Comparison of ENCODE assay signal across 18 mouse cellular contexts in the genomic region with DNA sequence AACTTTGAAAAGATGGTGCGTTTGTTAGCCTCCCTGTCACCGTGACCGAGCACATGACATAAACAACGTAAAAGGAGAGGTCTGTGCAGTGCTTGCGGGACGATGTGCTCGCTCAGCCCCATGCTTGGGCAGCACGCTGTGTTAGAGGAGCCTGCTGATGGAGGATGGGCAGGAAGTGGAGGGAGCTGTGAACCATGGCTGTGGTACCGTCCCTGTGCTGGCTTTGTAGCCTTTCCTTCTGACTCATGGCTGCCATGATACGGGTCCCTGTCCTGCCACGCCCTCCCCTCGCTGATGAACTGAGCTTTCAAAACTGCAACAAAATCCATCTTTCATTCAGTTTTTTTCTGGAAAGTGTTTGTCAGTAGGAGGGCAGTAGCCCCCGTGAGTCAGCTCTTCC. TPM values are rescaled to one million over a fixed set of nuclear protein-coding genes. Genes with fewer than 3 reads are reported as not detected.
DNase-seq lines count a peak whose midpoint lies in the region; ATAC-seq and TF ChIP-seq lines count a peak whose summit lies in the region.
"Had no signal": no experiment of that assay in that cellular context is flagged by ENCODE, and none has a peak within 500 bp of the region (broad histone marks: within the 10 kb centered on the region; RNA-seq: fewer than 3 reads in every experiment).

No protein-coding gene starts in this region.

- no peak overlapping the region for H3K4me3 ChIP-seq in hindbrain, embryonic 13.5 days
- H3K4me3 ChIP-seq in hindbrain, embryonic 11.5 days (ENCODE audit: low read depth, low read length) = no peak overlapping the region
- no peak overlapping the region for H3K4me3 ChIP-seq in midbrain, embryonic 15.5 days
- no peak overlapping the region for H3K4me3 ChIP-seq in midbrain, embryonic 10.5 days
- no peak overlapping the region for H3K4me3 ChIP-seq in CH12.LX (replicated peaks in 1 of 3; ENCODE audit: low read depth in 2 of 3, low read length in 2 of 3, poor library complexity in 1 of 3)
- H3K4me3 ChIP-seq: embryonic facial prominence, embryonic 10.5 days; forebrain, embryonic 13.5 days; gastrocnemius, adult 2 months; heart, embryonic 13.5 days; hindbrain, embryonic 15.5 days had no signal

- no peak overlapping the region for H3K9ac ChIP-seq in hindbrain, embryonic 13.5 days
- H3K9ac ChIP-seq in hindbrain, embryonic 11.5 days (ENCODE audit: low read depth, low read length) = no peak overlapping the region
- H3K9ac ChIP-seq in midbrain, embryonic 15.5 days = no peak overlapping the region
- H3K9ac ChIP-seq in CH12.LX (ENCODE audit: insufficient read depth, low read depth) = no peak overlapping the region
- H3K9ac ChIP-seq: forebrain, embryonic 13.5 days; forebrain, postnatal 0 days; heart, embryonic 13.5 days; hindbrain, embryonic 15.5 days had no signal

- TF ChIP-seq EP300 in CH12.LX (IDR thresholded peaks at IDR 0.05; ENCODE audit: low read length) = no peak

- in situ Hi-C loops in CH12.LX (cut with MboI; ENCODE audit: low pct_ligation_motif_present, low pct_unique_long_range_greater_than_20kb, low sequenced_read_pairs) = no loop called here

- ATAC-seq in hindbrain, embryonic 13.5 days (ENCODE audit: low FRiP score) = peak; percentile 22; the same call in 1 of the 2 replicates
- no peak for ATAC-seq in hindbrain, embryonic 11.5 days (ENCODE audit: low FRiP score)
- 0 out of 2 replicates have a peak, but pooled peaks have one; percentile 39 for ATAC-seq in midbrain, embryonic 15.5 days (replicated peaks)
- ATAC-seq: forebrain, embryonic 13.5 days; forebrain, postnatal 0 days; intestine, embryonic 16.5 days had no signal

- no peak overlapping the region for H3K27ac ChIP-seq in hindbrain, embryonic 13.5 days
- H3K27ac ChIP-seq in hindbrain, embryonic 11.5 days (ENCODE audit: low read depth, low read length) = no peak overlapping the region
- no peak overlapping the region for H3K27ac ChIP-seq in midbrain, embryonic 15.5 days
- H3K27ac ChIP-seq in midbrain, embryonic 10.5 days (replicated peaks) = no peak overlapping the region
- no peak overlapping the region for H3K27ac ChIP-seq in CH12.LX (ENCODE audit: insufficient read depth, low read depth)
- H3K27ac ChIP-seq: embryonic facial prominence, embryonic 10.5 days; forebrain, embryonic 13.5 days; gastrocnemius, adult 2 months; heart, embryonic 13.5 days; hindbrain, embryonic 15.5 days had no signal

- H3K27me3 ChIP-seq in hindbrain, embryonic 13.5 days = no peaks in the 10 kb centered on the region
- no peaks in the 10 kb centered on the region for H3K27me3 ChIP-seq in hindbrain, embryonic 11.5 days (ENCODE audit: control insufficient read depth, insufficient read depth, low read length)
- no peaks in the 10 kb centered on the region for H3K27me3 ChIP-seq in midbrain, embryonic 15.5 days (replicated peaks)
- H3K27me3 ChIP-seq in midbrain, embryonic 10.5 days (ENCODE audit: low read depth, poor library complexity, severe bottlenecking) = no peaks in the 10 kb centered on the region
- H3K27me3 ChIP-seq in CH12.LX (replicated peaks) = no peaks in the 10 kb centered on the region
- H3K27me3 ChIP-seq: forebrain, embryonic 13.5 days; heart, embryonic 13.5 days; hindbrain, embryonic 15.5 days had no signal

- WGBS in hindbrain, embryonic 13.5 days = 87% methylated on average over 13 of the region's 13 CpGs
- WGBS in hindbrain, embryonic 11.5 days = 90% methylated on average over 13 of the region's 13 CpGs
- 83% methylated on average over 13 of the region's 13 CpGs for WGBS in midbrain, embryonic 15.5 days
- WGBS in midbrain, embryonic 10.5 days = 88% methylated on average over 13 of the region's 13 CpGs

- H3K36me3 ChIP-seq in hindbrain, embryonic 13.5 days = peaks cover 12% of the 10 kb centered on the region
- no peaks in the 10 kb centered on the region for H3K36me3 ChIP-seq in hindbrain, embryonic 11.5 days (ENCODE audit: control insufficient read depth, insufficient read depth, low read length)
- no peaks in the 10 kb centered on the region for H3K36me3 ChIP-seq in midbrain, embryonic 15.5 days (replicated peaks)
- H3K36me3 ChIP-seq in midbrain, embryonic 10.5 days = peaks cover 6% of the 10 kb centered on the region
- H3K36me3 ChIP-seq in CH12.LX (replicated peaks in 1 of 2; ENCODE audit: control insufficient read depth in 1 of 2, insufficient read depth in 1 of 2, low read length in 1 of 2) = peaks cover 12 to 91% of the 10 kb centered on the region in 2 experiments

- DNase-seq in hindbrain, embryonic 11.5 days (ENCODE audit: low spot score) = no peak
- DNase-seq in midbrain, embryonic 10.5 days (ENCODE audit: low spot score) = no peak
- peak; percentile 75 for DNase-seq in CH12.LX (ENCODE audit: extremely low read depth)
- DNase-seq in frontal cortex, postnatal 36 days (ENCODE audit: low spot score in 2 of 2) = no peak
- no peak for DNase-seq in right cerebral cortex, adult 18-20 months
- DNase-seq: adrenal gland, postnatal 25 days; forebrain, postnatal 0 days; gastrocnemius, adult 2 months; gastrocnemius, postnatal 25 days; heart, adult 11 months; heart, postnatal 36 days had no signal

- no peaks in the 10 kb centered on the region for H3K79me2 ChIP-seq in CH12.LX (replicated peaks; ENCODE audit: control insufficient read depth, extremely low read depth, insufficient read depth, poor library complexity, severe bottlenecking)

- dilution Hi-C loops in CH12.LX (cut with MboI; ENCODE audit: extremely low pct_ligation_motif_present, extremely low pct_unique_long_range_greater_than_20kb, low sequenced_read_pairs) = no loop called here

- TF ChIP-seq POLR2A in CH12.LX (IDR thresholded peaks at IDR 0.05; ENCODE audit: low read depth, low read length) = no peak

- H3K4me1 ChIP-seq in hindbrain, embryonic 13.5 days (replicated peaks) = no peaks in the 10 kb centered on the region
- no peaks in the 10 kb centered on the region for H3K4me1 ChIP-seq in hindbrain, embryonic 11.5 days (replicated peaks; ENCODE audit: control insufficient read depth, insufficient read depth, low read length)
- H3K4me1 ChIP-seq in midbrain, embryonic 15.5 days = no peaks in the 10 kb centered on the region
- no peaks in the 10 kb centered on the region for H3K4me1 ChIP-seq in midbrain, embryonic 10.5 days
- H3K4me1 ChIP-seq in CH12.LX (ENCODE audit: control insufficient read depth in 1 of 2, insufficient read depth in 2 of 2) = peaks cover 7 to 47% of the 10 kb centered on the region in 2 experiments
- H3K4me1 ChIP-seq: forebrain, embryonic 13.5 days; hindbrain, embryonic 15.5 days had no signal

- TF ChIP-seq CTCF in CH12.LX (conservative IDR thresholded peaks at IDR 0.05 in 1 of 2, IDR thresholded peaks at IDR 0.05 in 1 of 2; ENCODE audit: low read depth in 2 of 2, low read length in 2 of 2) = no peak

- TF ChIP-seq RAD21 in CH12.LX (IDR thresholded peaks at IDR 0.05; ENCODE audit: low read depth, low read length) = no peak

- H3K9me3 ChIP-seq in hindbrain, embryonic 13.5 days = peaks cover 6% of the 10 kb centered on the region
- no peaks in the 10 kb centered on the region for H3K9me3 ChIP-seq in hindbrain, embryonic 11.5 days (ENCODE audit: control insufficient read depth, low read length)
- no peaks in the 10 kb centered on the region for H3K9me3 ChIP-seq in midbrain, embryonic 15.5 days
- H3K9me3 ChIP-seq in midbrain, embryonic 10.5 days (replicated peaks) = peaks cover 5% of the 10 kb centered on the region; the same call in 1 of the 2 replicates
- H3K9me3 ChIP-seq in CH12.LX (replicated peaks; ENCODE audit: low read length) = peaks cover 10% of the 10 kb centered on the region
- H3K9me3 ChIP-seq: forebrain, embryonic 13.5 days; heart, embryonic 13.5 days; hindbrain, embryonic 15.5 days had no signal

- H3K4me2 ChIP-seq in hindbrain, embryonic 13.5 days = no peak overlapping the region
- no peak overlapping the region for H3K4me2 ChIP-seq in hindbrain, embryonic 11.5 days (replicated peaks; ENCODE audit: low read depth, low read length)
- no peak overlapping the region for H3K4me2 ChIP-seq in midbrain, embryonic 15.5 days
- H3K4me2 ChIP-seq in CH12.LX (ENCODE audit: insufficient read depth, low read depth, poor library complexity, severe bottlenecking) = no peak overlapping the region
- H3K4me2 ChIP-seq: forebrain, embryonic 13.5 days; heart, embryonic 13.5 days; hindbrain, embryonic 15.5 days had no signal

TF ChIP-seq in CH12.LX, 34 proteins besides CTCF, POLR2A, EP300 and RAD21:
- 0 out of 2 replicates have a peak, but pooled peaks have one; percentile 25 for TF ChIP-seq ELF1 (IDR thresholded peaks at IDR 0.05; ENCODE audit: low read depth, low read length)
- TF ChIP-seq SIN3A (IDR thresholded peaks at IDR 0.05; ENCODE audit: low read length) = no peak
- TF ChIP-seq MAX (IDR thresholded peaks at IDR 0.05; ENCODE audit: low read length) = no peak

RNA-seq across cellular contexts. Expression of a gene that starts 15.6 kb away (rescaled TPM):
- polyA plus RNA-seq in hindbrain, embryonic 13.5 days (2015; fragmentation: Nextera tagmentation; extraction: Ambion mirVana) = 35.1 and 35.2 TPM in 2 replicates
- 39.7 and 50.9 TPM in 2 replicates for polyA plus RNA-seq in hindbrain, embryonic 11.5 days (2014; fragmentation: Nextera tagmentation; extraction: Ambion mirVana)
- 22.8 and 24.8 TPM in 2 replicates for polyA plus RNA-seq in midbrain, embryonic 15.5 days (2015; fragmentation: Nextera tagmentation; extraction: Ambion mirVana)
- polyA plus RNA-seq in midbrain, embryonic 10.5 days (2016; fragmentation: Nextera tagmentation; extraction: Ambion mirVana) = 32.9 and 38.4 TPM in 2 replicates
- total RNA-seq in CH12.LX (2012; rRNA removed) = 11.1 and 12.6 TPM in 2 replicates
- total RNA-seq in CH12.LX (2014; rRNA removed) = 12.2 and 15.1 TPM in 2 replicates
- polyA plus RNA-seq in CH12.LX (2012; ENCODE audit: insufficient read length, low read depth) = 50.2 and 69.8 TPM in 2 replicates
